Mouse (Mus musculus) hindlimb bud, embryonic 11.5 days (tissue): Measurements from ENCODE around the gene Patl1.
"Not testable (repeated sequence)": the region's sequence is repeated elsewhere in the genome, so short reads cannot be mapped to it uniquely, and the experiment has no call there.

Source experiments
- DNase-seq: peaks from one replicate; pipeline ENCODE4 v3.0.0-alpha.2; 2012; ENCODE audit warnings: low read depth, low spot score; ENCODE audit errors: extremely low spot score

Gene Patl1

DNA sequence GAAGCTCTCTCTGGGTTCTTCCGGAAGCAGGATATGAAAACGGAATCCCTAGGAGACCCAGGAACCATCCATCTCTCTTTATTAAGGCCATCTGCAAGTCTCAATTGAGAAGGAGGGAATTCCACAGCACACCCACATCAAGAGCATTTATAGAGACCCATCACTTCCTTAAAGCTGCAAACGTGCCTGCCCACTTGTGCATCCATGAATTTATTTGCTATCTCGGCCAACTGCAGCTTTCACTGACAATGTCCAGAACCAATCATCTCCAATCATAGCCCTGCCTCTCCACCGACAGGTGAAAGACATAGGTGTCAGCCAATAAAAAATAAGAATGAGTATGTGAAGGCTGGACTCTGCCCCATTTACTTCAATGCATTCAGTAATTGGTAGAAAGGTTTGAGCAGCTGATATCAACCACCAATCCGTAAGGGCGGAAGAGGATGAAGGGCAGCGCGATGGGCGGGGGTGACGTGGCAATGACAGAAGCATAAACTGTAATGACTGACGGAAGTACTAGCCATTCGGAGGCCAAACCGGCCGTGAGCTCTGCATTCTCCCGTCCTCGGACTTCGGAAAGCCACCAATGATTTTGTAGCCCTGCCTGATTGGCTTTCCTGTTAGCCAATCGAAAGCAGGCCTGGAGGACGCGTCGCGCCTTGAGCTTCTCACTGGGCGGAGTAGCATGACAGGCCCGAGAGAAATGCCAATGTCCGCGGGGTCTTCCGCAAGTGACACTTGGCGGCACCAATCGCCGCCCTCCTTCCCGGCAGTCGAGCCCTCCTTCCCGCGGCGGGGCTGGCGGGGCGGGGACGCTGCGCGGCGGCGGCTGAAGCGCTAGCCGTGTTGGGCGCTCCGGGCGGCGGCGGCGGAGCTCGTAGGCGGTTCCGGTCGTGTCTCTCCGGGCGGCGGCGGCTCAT is 53.1 kb downstream of the Patl1 start, which contains the start of gene Osbp:
Gene Osbp, plus strand, starts transcription at position 919 of the 920 bp plus-strand sequence.
- DNase-seq: peak; percentile 97

GRCm38 (mm10) chr19:11966201-11966636 is 54.0 kb downstream of the Patl1 start:
- DNase-seq: no peak

GRCm38 (mm10) chr19:11969155-11970050 is 57.2 kb downstream of the Patl1 start:
- no peak for DNase-seq

- no peak for DNase-seq
Measured at GRCm38 (mm10) chr19:11973511-11974222, 61.5 kb downstream of the Patl1 start.

GRCm38 (mm10) chr19:11974223-11974540 is 62.0 kb downstream of the Patl1 start:
- no peak for DNase-seq

GRCm38 (mm10) chr19:11975683-11976082 is 63.5 kb downstream of the Patl1 start:
- DNase-seq: no peak

- no peak for DNase-seq
Measured at GRCm38 (mm10) chr19:11977363-11977762, 65.2 kb downstream of the Patl1 start.

DNA sequence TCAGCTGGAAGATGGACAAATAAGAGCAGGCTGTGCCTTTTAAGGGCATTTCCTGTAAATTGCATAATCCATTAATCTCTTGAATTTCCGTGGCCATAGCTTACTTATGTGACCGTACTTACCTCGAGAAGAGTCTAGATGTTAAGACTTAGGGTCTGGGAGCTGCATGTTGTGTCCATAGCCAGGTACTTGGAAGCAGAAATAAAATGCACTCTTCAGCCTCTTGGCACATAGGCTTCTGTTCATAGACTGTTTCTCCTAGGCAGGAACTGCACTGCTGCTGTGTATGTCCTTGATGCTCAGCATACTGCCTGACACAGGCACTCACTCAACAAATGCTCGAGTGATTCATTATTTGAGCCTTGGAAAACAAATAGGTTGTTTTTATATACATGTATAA is 68.3 kb downstream of the Patl1 start:
- no peak for DNase-seq

- not testable (repeated sequence) for DNase-seq
Measured at GRCm38 (mm10) chr19:11984614-11985013, 72.4 kb downstream of the Patl1 start.

- no peak for DNase-seq
Measured at GRCm38 (mm10) chr19:11987841-11988240, 75.6 kb downstream of the Patl1 start.

DNA sequence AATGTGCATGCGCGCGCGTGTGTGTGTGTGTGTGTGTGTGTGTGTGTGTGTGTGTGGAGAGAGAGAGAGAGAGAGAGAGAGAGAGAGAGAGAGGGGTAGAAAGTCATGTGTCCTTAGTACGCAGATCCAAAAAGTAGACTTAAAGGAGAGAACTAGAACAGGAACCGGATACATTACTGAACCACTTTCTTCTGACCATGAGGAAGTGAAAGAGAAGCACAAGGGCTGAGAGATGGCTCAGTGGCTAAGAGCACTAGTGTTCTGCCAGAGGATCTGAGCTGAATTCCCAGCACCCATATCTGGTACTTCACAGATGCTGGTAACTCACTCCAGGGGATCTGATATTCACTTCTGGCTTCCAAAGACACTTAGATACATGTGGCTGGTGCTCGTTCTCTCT is 77.1 kb downstream of the Patl1 start:
- DNase-seq: no peak

DNA sequence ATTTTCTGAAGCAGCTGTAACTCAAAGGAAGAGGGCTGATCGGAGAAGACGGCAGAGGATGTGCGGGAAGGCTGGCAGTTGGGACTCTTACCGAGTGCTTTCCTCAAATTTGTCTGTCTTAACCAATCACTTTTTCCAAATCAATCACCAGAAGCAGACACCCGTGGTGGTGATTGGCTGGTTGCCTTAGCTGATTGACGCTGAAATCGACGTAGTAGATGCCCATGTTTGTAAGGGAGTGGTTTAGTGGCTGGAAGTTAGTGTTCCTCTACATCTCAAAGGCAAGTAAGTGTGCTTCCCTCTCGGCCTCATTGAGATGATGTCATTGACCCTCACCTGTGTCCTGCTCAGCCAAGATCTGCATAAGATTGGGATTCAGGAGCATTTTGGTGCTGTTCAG is 79.8 kb downstream of the Patl1 start:
- DNase-seq: no peak

- no peak for DNase-seq
Measured at GRCm38 (mm10) chr19:11992441-11993029, 80.3 kb downstream of the Patl1 start.
